ENCODE assay signal across 21 mouse cellular contexts in genomic region chr10:21244849-21245453, GRCm38 (mm10).
"Had no signal": no experiment of that assay in that cellular context is flagged by ENCODE, and none has a peak within 500 bp of the region (broad histone marks: within the 10 kb centered on the region; RNA-seq: fewer than 3 reads in every experiment).

No protein-coding gene starts in this region.

- H3K36me3 ChIP-seq: limb, embryonic 12.5 days; limb, embryonic 15.5 days; lung, embryonic 15.5 days; midbrain, embryonic 10.5 days; midbrain, embryonic 13.5 days; neural tube, embryonic 13.5 days; stomach, embryonic 15.5 days had no signal

- H3K4me2 ChIP-seq: limb, embryonic 12.5 days; limb, embryonic 15.5 days; lung, embryonic 15.5 days; midbrain, embryonic 13.5 days; neural tube, embryonic 13.5 days; stomach, embryonic 15.5 days had no signal

- H3K27me3 ChIP-seq: limb, embryonic 12.5 days; limb, embryonic 15.5 days; lung, embryonic 15.5 days; megakaryocyte, embryonic 14.5 days; midbrain, embryonic 13.5 days; neural tube, embryonic 13.5 days; stomach, embryonic 15.5 days had no signal

- H3K4me3 ChIP-seq: limb, embryonic 12.5 days; limb, embryonic 15.5 days; lung, embryonic 15.5 days; megakaryocyte, embryonic 14.5 days; midbrain, embryonic 10.5 days; midbrain, embryonic 13.5 days; neural tube, embryonic 13.5 days; stomach, embryonic 15.5 days had no signal

- H3K27ac ChIP-seq: kidney, postnatal 0 days; limb, embryonic 12.5 days; limb, embryonic 15.5 days; liver, embryonic 14.5 days; lung, embryonic 15.5 days; midbrain, embryonic 10.5 days; midbrain, embryonic 13.5 days; neural tube, embryonic 13.5 days; stomach, embryonic 15.5 days had no signal

- H3K9me3 ChIP-seq: limb, embryonic 12.5 days; limb, embryonic 15.5 days; lung, embryonic 15.5 days; megakaryocyte, embryonic 14.5 days; midbrain, embryonic 10.5 days; midbrain, embryonic 13.5 days; neural tube, embryonic 13.5 days; stomach, embryonic 15.5 days had no signal

- DNase-seq: kidney, adult 2 months; kidney, postnatal 36 days; left cerebral cortex, postnatal 4 days; lung, adult 18-20 months; lung, postnatal 10 days; lung, postnatal 36 days; retina, postnatal 1 day; right cerebral cortex, postnatal 25 days; spleen, adult 18-20 months; thymus, postnatal 36 days had no signal

- H3K4me1 ChIP-seq: limb, embryonic 12.5 days; limb, embryonic 15.5 days; lung, embryonic 15.5 days; midbrain, embryonic 10.5 days; midbrain, embryonic 13.5 days; neural tube, embryonic 13.5 days; stomach, embryonic 15.5 days had no signal

- H3K9ac ChIP-seq: limb, embryonic 12.5 days; limb, embryonic 15.5 days; liver, embryonic 14.5 days; lung, embryonic 15.5 days; midbrain, embryonic 13.5 days; neural tube, embryonic 13.5 days; stomach, embryonic 15.5 days had no signal

- ATAC-seq: intestine, postnatal 0 days; midbrain, embryonic 13.5 days had no signal
